Mouse (Mus musculus): ENCODE measurements around the gene Arg1.

Arg1 gene

GRCm38 (mm10) chr10:24912576-24912975, 14.7 kb downstream of the Arg1 start:
- DNase-seq (ENCODE audit: low spot score in 2 of 2), result no peak

GRCm38 (mm10) chr10:24911199-24911598, 16.1 kb downstream of the Arg1 start:
- no peak for DNase-seq (ENCODE audit: low spot score in 2 of 2)

DNA sequence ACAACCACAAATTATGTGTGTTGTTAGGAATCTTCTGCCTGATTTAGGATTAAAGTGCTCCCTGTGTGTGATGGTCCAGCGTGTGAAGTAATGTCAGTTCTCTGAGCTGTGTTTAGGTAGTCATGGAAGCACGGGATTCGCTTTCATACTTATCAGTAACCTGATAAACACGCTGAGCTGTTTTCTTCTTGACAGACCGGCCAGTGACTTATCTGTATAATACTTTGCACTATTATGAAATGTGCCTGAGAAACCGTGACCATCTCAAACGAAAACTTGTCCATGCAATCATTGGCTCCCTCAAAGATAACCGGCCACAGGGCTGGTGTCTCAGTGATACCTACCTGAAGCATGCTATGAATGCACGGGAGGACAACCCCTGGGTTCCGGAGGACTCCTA, 21.7 kb downstream of the Arg1 start:
- no peak for DNase-seq (ENCODE audit: low spot score in 2 of 2)

- DNase-seq (ENCODE audit: low spot score in 2 of 2), result peak; percentile 16 to 24
Observed at GRCm38 (mm10) chr10:24895927-24896326, 31.4 kb downstream of the Arg1 start.

GRCm38 (mm10) chr10:24888343-24888742, 38.9 kb downstream of the Arg1 start:
- no peak for DNase-seq (ENCODE audit: low spot score in 2 of 2)

DNA sequence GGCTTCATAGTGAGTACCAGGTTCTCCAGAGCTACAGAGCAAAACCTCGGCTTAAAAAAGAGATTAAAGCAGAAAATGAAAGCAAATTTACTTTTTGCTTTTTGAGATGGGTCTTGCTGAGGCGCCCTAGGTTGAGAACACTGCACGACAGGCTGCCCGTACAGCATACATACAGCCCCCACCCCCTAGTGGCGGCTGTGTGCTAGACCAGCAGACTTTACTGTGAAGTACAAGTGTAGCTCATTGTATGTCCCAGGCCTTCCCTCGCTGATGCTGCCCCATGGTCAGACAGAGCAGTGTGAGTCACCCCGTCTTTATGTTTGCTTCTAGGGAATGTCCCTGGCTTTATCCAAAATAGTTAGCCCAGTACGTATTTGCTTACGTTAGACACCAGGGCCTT, 41.3 kb downstream of the Arg1 start:
- no peak for DNase-seq (ENCODE audit: low spot score in 2 of 2)

DNA sequence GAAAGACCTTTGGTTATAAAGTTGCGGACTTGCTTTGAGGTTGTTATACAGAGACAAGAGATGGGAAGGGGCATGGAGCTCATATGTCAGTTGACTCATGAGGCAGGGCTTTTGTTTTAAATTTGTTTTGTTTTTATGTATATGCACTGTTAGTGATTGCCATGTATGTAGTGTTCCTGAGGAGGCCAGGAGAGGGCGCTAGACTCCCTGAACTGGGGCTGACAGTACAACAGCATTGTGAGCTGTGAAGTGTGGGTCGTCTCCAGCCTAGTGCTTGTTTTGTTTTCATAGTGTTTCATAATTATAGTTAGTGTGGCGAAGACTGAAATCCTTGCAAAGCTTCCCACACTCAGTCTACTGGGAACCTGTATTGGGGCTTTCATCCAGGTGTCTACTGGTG, 53.7 kb downstream of the Arg1 start:
- no peak for DNase-seq (ENCODE audit: low spot score in 2 of 2)

- peak; percentile 93 to 95 for DNase-seq (ENCODE audit: low spot score in 2 of 2)
Observed at GRCm38 (mm10) chr10:24869760-24870290, 57.5 kb downstream of the Arg1 start, which contains the start of gene Med23. Gene Med23, plus strand, starts transcription at chr10:24869986.
